Mouse (Mus musculus) MEL (cell line): ENCODE results near the gene Wdr18.

Experiments
- CHD2 ChIP-seq: IDR thresholded peaks from 2 replicates; pipeline ENCODE4 v1.6.1; 2011; ENCODE audit warnings: low read length, improper control_type of control experiment
- CTCF ChIP-seq, 3 experiments: IDR thresholded peaks in 2 of 3; conservative IDR thresholded peaks in 1 of 3; 2 replicates each; pipeline ENCODE4 v1.5.1; 2011 to 2012; ENCODE audit warnings: low read length in 3 of 3, low read depth in 2 of 3, mild to moderate bottlenecking in 2 of 3, improper control_type of control experiment in 1 of 3, inconsistent platforms in 1 of 3, mixed read lengths in 1 of 3, moderate library complexity in 1 of 3; ENCODE audit not compliant: control insufficient read depth in 1 of 3, insufficient read depth in 1 of 3, poor library complexity in 1 of 3, severe bottlenecking in 1 of 3
- E2F4 ChIP-seq: IDR thresholded peaks from 2 replicates; pipeline ENCODE4 v1.6.1; 2011; ENCODE audit warnings: low read depth, low read length, improper control_type of control experiment, borderline replicate concordance
- EP300 ChIP-seq, 2 experiments: IDR thresholded peaks; 2 replicates each; pipeline ENCODE4 v1.6.1; 2011; ENCODE audit warnings: improper control_type of control experiment in 2 of 2, low read length in 2 of 2, low read depth in 1 of 2, mild to moderate bottlenecking in 1 of 2
- MAFK ChIP-seq: IDR thresholded peaks from 2 replicates; pipeline ENCODE4 v1.6.1; 2011; ENCODE audit warnings: low read depth, mild to moderate bottlenecking, low read length, improper control_type of control experiment, borderline replicate concordance
- NELFE ChIP-seq: IDR thresholded peaks from 2 replicates; pipeline ENCODE4 v1.6.1; 2011; ENCODE audit warnings: low read depth, low read length, improper control_type of control experiment
- POLR2A ChIP-seq, 2 experiments: IDR thresholded peaks; 2 replicates each; pipeline ENCODE4 v1.6.1; 2011 to 2012; ENCODE audit warnings: low read length in 2 of 2, mild to moderate bottlenecking in 2 of 2, control low read depth in 1 of 2, improper control_type of control experiment in 1 of 2, low read depth in 1 of 2, moderate library complexity in 1 of 2; ENCODE audit not compliant: control insufficient read depth in 1 of 2, insufficient read depth in 1 of 2, poor library complexity in 1 of 2
- TAL1 ChIP-seq: IDR thresholded peaks from 2 replicates; pipeline ENCODE4 v1.6.1; 2012; ENCODE audit warnings: mild to moderate bottlenecking, inconsistent platforms, low read length, moderate library complexity, mixed read lengths
- TBP ChIP-seq: IDR thresholded peaks from 2 replicates; pipeline ENCODE4 v1.8.0; 2011; ENCODE audit warnings: low read depth, low read length, improper control_type of control experiment
- TCF12 ChIP-seq: IDR thresholded peaks from 2 replicates; pipeline ENCODE4 v1.6.1; 2014; ENCODE audit warnings: low read depth, mild to moderate bottlenecking, inconsistent platforms, low read length, improper control_type of control experiment, moderate library complexity
- USF1 ChIP-seq: IDR thresholded peaks from 2 replicates; pipeline ENCODE4 v1.6.1; 2014; ENCODE audit warnings: low read depth, mild to moderate bottlenecking, inconsistent platforms, low read length, improper control_type of control experiment, moderate library complexity
- USF2 ChIP-seq, 2 experiments: IDR thresholded peaks; 2 replicates each; pipeline ENCODE4 v1.6.1; 2011 to 2012; ENCODE audit warnings: improper control_type of control experiment in 2 of 2, low read length in 2 of 2, borderline replicate concordance in 1 of 2, inconsistent platforms in 1 of 2, low read depth in 1 of 2, mild to moderate bottlenecking in 1 of 2; ENCODE audit not compliant: insufficient read depth in 1 of 2
- ZC3H11A ChIP-seq: IDR thresholded peaks from 2 replicates; pipeline ENCODE4 v1.6.1; 2012; ENCODE audit warnings: low read depth, mild to moderate bottlenecking, inconsistent platforms, low read length, improper control_type of control experiment
- ZKSCAN1 ChIP-seq: IDR thresholded peaks from 2 replicates; pipeline ENCODE4 v1.6.1; 2012; ENCODE audit warnings: low read depth, mild to moderate bottlenecking, inconsistent platforms, low read length, improper control_type of control experiment, moderate library complexity

GRCm38 (mm10) chr10:79956643-79957154 is 3.3 kb upstream of the Wdr18 start:
- TF ChIP-seq USF2 (IDR thresholded peaks at IDR 0.05; ENCODE audit: borderline replicate concordance in 1 of 2, insufficient read depth in 1 of 2, low read depth in 1 of 2, low read length in 2 of 2), result no peak
- TF ChIP-seq NELFE, result no peak
- TF ChIP-seq ZKSCAN1, result no peak
- no peak for TF ChIP-seq CTCF (IDR thresholded peaks at IDR 0.05 in 2 of 3, conservative IDR thresholded peaks at IDR 0.05 in 1 of 3; ENCODE audit: control insufficient read depth in 1 of 3, insufficient read depth in 1 of 3, low read depth in 2 of 3, low read length in 3 of 3, poor library complexity in 1 of 3, severe bottlenecking in 1 of 3)
- no peak for TF ChIP-seq POLR2A (IDR thresholded peaks at IDR 0.05; ENCODE audit: control insufficient read depth in 1 of 2, insufficient read depth in 1 of 2, low read depth in 1 of 2, low read length in 2 of 2, poor library complexity in 1 of 2)
- TF ChIP-seq TCF12, result no peak
- no peak for TF ChIP-seq USF1
- TF ChIP-seq CHD2, result no peak
- TF ChIP-seq MAFK, result no peak
- TF ChIP-seq E2F4, result no peak
- TF ChIP-seq TAL1, result no peak
- TF ChIP-seq ZC3H11A, result no peak
- TF ChIP-seq TBP, result no peak
- TF ChIP-seq EP300 (IDR thresholded peaks at IDR 0.05; ENCODE audit: low read depth in 1 of 2, low read length in 2 of 2), result no peak
